In genomic region chr4:117537002-117537401, GRCm38 (mm10) we compare ENCODE assay signal across 18 mouse cellular contexts. TPM values are rescaled to one million over a fixed set of nuclear protein-coding genes. Genes with fewer than 3 reads are reported as not detected.
DNase-seq lines count a peak whose midpoint lies in the region; ATAC-seq and TF ChIP-seq lines count a peak whose summit lies in the region.
"Had no signal": no experiment of that assay in that cellular context is flagged by ENCODE, and none has a peak within 500 bp of the region (broad histone marks: within the 10 kb centered on the region; RNA-seq: fewer than 3 reads in every experiment).

No protein-coding gene starts in this region.

- H3K27me3 ChIP-seq in MEL (ENCODE audit: control insufficient read depth in 1 of 2, insufficient read depth in 2 of 2, low read length in 2 of 2): 0 out of 4 replicates have a peak, but pooled peaks cover 0 to 1% of the 10 kb centered on the region in 2 experiments
- H3K27me3 ChIP-seq: embryonic facial prominence, embryonic 12.5 days; forebrain, embryonic 13.5 days had no signal

- no peak for TF ChIP-seq RAD21 in MEL (IDR thresholded peaks at IDR 0.05; ENCODE audit: low read depth, low read length)

- peaks cover 0 to 15% of the 10 kb centered on the region in 2 experiments; a peak in 2 of 4 replicates for H3K36me3 ChIP-seq in MEL (ENCODE audit: control insufficient read depth in 1 of 2, insufficient read depth in 2 of 2, low read length in 2 of 2)
- H3K36me3 ChIP-seq: embryonic facial prominence, embryonic 10.5 days; embryonic facial prominence, embryonic 12.5 days had no signal

- no peaks in the 10 kb centered on the region for H3K9me3 ChIP-seq in MEL (replicated peaks; ENCODE audit: insufficient read depth, low read length)
- H3K9me3 ChIP-seq: embryonic facial prominence, embryonic 10.5 days; embryonic facial prominence, embryonic 12.5 days; forebrain, embryonic 13.5 days had no signal

- peak overlapping the region; percentile 76 for H3K27ac ChIP-seq in MEL (ENCODE audit: control insufficient read depth, low read depth, low read length)
- H3K27ac ChIP-seq: embryonic facial prominence, embryonic 10.5 days; embryonic facial prominence, embryonic 12.5 days; forebrain, embryonic 13.5 days had no signal

- H3K9ac ChIP-seq in MEL (ENCODE audit: control insufficient read depth, low read depth, low read length, poor library complexity, severe bottlenecking): peak overlapping the region; percentile 19; the same call in 1 of the 2 replicates
- H3K9ac ChIP-seq: embryonic facial prominence, embryonic 12.5 days; forebrain, embryonic 13.5 days had no signal

- peak; percentile 73 to 75; a peak in 3 of 4 replicates for TF ChIP-seq EP300 in MEL (IDR thresholded peaks at IDR 0.05; ENCODE audit: low read depth in 1 of 2, low read length in 2 of 2)

- no peaks in the 10 kb centered on the region for H3K79me2 ChIP-seq in MEL (ENCODE audit: control insufficient read depth, insufficient read depth, low read length, poor library complexity)

- peak overlapping the region; percentile 19 to 28; a peak in 3 of 4 replicates for H3K4me3 ChIP-seq in MEL (ENCODE audit: control insufficient read depth in 1 of 2, insufficient read depth in 1 of 2, low read depth in 2 of 2, low read length in 2 of 2)
- H3K4me3 ChIP-seq: embryonic facial prominence, embryonic 10.5 days; embryonic facial prominence, embryonic 12.5 days; forebrain, embryonic 13.5 days had no signal

- DNase-seq in MEL (ENCODE audit: low read depth, low spot score) (peak; percentile 78), MEL-GATA-1-ER (ENCODE audit: extremely low read depth, low read depth) (peak; percentile 76)
- DNase-seq in frontal cortex, adult 2 months (ENCODE audit: extremely low spot score in 1 of 2, low spot score in 1 of 2): no peak
- DNase-seq: adrenal gland, adult 2 months; adrenal gland, postnatal 10 days; adrenal gland, postnatal 25 days; cerebellum, adult 11 months; cerebellum, adult 18-20 months; cerebellum, adult 8-10 months; cerebellum, adult 9-11 months; cerebellum, postnatal 14 days; cerebellum, postnatal 36 days had no signal

- TF ChIP-seq CTCF in MEL (IDR thresholded peaks at IDR 0.05 in 2 of 3, conservative IDR thresholded peaks at IDR 0.05 in 1 of 3; ENCODE audit: control insufficient read depth in 1 of 3, insufficient read depth in 1 of 3, low read depth in 2 of 3, low read length in 3 of 3, poor library complexity in 1 of 3, severe bottlenecking in 1 of 3): no peak

- 0 out of 4 replicates have a peak, but pooled peaks of 1 of the 2 experiments have one; percentile 31 for TF ChIP-seq POLR2A in MEL (IDR thresholded peaks at IDR 0.05; ENCODE audit: control insufficient read depth in 1 of 2, insufficient read depth in 1 of 2, low read depth in 1 of 2, low read length in 2 of 2, poor library complexity in 1 of 2)

- peaks cover 7 to 24% of the 10 kb centered on the region in 2 experiments for H3K4me1 ChIP-seq in MEL (ENCODE audit: control insufficient read depth in 1 of 2, insufficient read depth in 2 of 2, low read length in 2 of 2)
- H3K4me1 ChIP-seq: embryonic facial prominence, embryonic 12.5 days; forebrain, embryonic 13.5 days had no signal

- peak; percentile 31; the same call in 1 of the 2 replicates for ATAC-seq in megakaryocyte progenitor cell, adult 5-6 weeks (replicated peaks; ENCODE audit: poor library complexity)
- ATAC-seq in frontal cortex, adult (ENCODE audit: low TSS enrichment): no peak
- ATAC-seq: forebrain, embryonic 13.5 days; forebrain, embryonic 16.5 days had no signal

TF ChIP-seq in MEL, 35 proteins besides CTCF, POLR2A, EP300 and RAD21:
- no peak for TF ChIP-seq ZKSCAN1 (IDR thresholded peaks at IDR 0.05; ENCODE audit: low read depth, low read length)
- peak; percentile 77 for TF ChIP-seq RCOR1 (IDR thresholded peaks at IDR 0.05; ENCODE audit: low read depth, low read length)
- no peak for TF ChIP-seq ZC3H11A (IDR thresholded peaks at IDR 0.05; ENCODE audit: low read depth, low read length)
- TF ChIP-seq GATA1 (IDR thresholded peaks at IDR 0.05; ENCODE audit: low read depth, low read length): peak; percentile 65
- 0 out of 2 replicates have a peak, but pooled peaks have one; percentile 18 for TF ChIP-seq SIN3A (IDR thresholded peaks at IDR 0.05; ENCODE audit: low read length)
- no peak for TF ChIP-seq BHLHE40 (IDR thresholded peaks at IDR 0.05; ENCODE audit: borderline replicate concordance, low read depth, low read length)
- TF ChIP-seq E2F4 (IDR thresholded peaks at IDR 0.05; ENCODE audit: borderline replicate concordance, low read depth, low read length): no peak
- TF ChIP-seq ELF1 (IDR thresholded peaks at IDR 0.05; ENCODE audit: low read depth, low read length): no peak
- no peak for TF ChIP-seq TAL1 (IDR thresholded peaks at IDR 0.05; ENCODE audit: low read length)
- peak; percentile 68 for TF ChIP-seq TBP (IDR thresholded peaks at IDR 0.05; ENCODE audit: low read depth, low read length)
- TF ChIP-seq TCF12 (IDR thresholded peaks at IDR 0.05; ENCODE audit: low read depth, low read length): peak; percentile 10; the same call in 1 of the 2 replicates
- TF ChIP-seq MYC (IDR thresholded peaks at IDR 0.05; ENCODE audit: low read depth, low read length): 0 out of 2 replicates have a peak, but pooled peaks have one; percentile 51
TF ChIP-seq in MEL: peak in this region for 6.

RNA-seq across cellular contexts. Expression of gene Eri3, which starts 13.2 kb away (rescaled TPM):
- total RNA-seq in MEL (2012; rRNA removed): 34.9 and 36.7 TPM in 2 replicates
- 10 to 100 TPM in 1 of 2 experiments, not detected in 1; 63.9 TPM for polyA plus RNA-seq in MEL (2012; ENCODE audit: insufficient read depth in 1 of 2, insufficient read length in 2 of 2, low read depth in 1 of 2, low replicate concordance in 2 of 2, missing spikeins in 1 of 2)
- total RNA-seq in megakaryocyte progenitor cell, adult 5-6 weeks (2015): 60.4 and 75.6 TPM in 2 replicates
- 26.9 and 36.0 TPM in 2 replicates for total RNA-seq in megakaryocyte progenitor cell, adult 5-6 weeks (2017)
- polyA plus RNA-seq in frontal cortex, adult 2 months (2012; rRNA removed): 190 and 194 TPM in 2 replicates

RNA-seq across cellular contexts. Expression of gene Rnf220, which starts 40.1 kb away (rescaled TPM):
- 111 and 121 TPM in 2 replicates for total RNA-seq in MEL (2012; rRNA removed)
- 100 to 1,000 TPM in 1 of 2 experiments, not detected in 1; 201 TPM for polyA plus RNA-seq in MEL (2012; ENCODE audit: insufficient read depth in 1 of 2, insufficient read length in 2 of 2, low read depth in 1 of 2, low replicate concordance in 2 of 2, missing spikeins in 1 of 2)
- 52.9 and 63.3 TPM in 2 replicates for total RNA-seq in megakaryocyte progenitor cell, adult 5-6 weeks (2015)
- 83.9 and 96.5 TPM in 2 replicates for total RNA-seq in megakaryocyte progenitor cell, adult 5-6 weeks (2017)
- polyA plus RNA-seq in frontal cortex, adult 2 months (2012; rRNA removed): 193 and 212 TPM in 2 replicates

Comparison
In these comparisons a context has a peak if more than half of its experiments do, and no peak if none do; other contexts are left out.
1. DNase-seq: peak in MEL (single experiment) and MEL-GATA-1-ER (single experiment); none in frontal cortex, adult 2 months (0 of 2).